Mouse (Mus musculus) kidney, postnatal 25 days (tissue): ENCODE measurements around the gene Dpp6.

Experiments
- DNase-seq, 2 experiments: peaks; one replicate each; pipeline ENCODE4 v3.0.0; 2021; ENCODE audit warnings: mixed read lengths in 2 of 2

Gene Dpp6

DNA sequence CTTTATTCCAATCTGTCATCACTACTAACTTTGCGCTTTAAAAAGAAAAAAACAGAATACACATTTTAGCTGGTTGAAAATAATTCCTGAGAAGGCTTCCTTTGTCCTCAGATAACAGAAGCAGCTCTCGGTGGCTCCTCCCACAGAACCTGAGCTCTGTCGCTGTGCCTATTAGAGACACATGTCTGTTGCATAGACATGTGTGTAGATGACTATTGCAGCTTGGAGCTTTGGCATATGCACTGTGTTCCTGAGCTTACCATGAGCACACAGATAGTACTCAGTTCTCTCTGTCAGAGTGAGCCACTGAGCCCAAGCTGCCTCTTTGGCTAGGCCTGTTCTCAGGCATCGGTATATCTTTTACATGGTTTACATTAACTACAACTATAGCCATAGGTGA lies 732.3 kb downstream of the Dpp6 start:
- DNase-seq = no peak

DNA sequence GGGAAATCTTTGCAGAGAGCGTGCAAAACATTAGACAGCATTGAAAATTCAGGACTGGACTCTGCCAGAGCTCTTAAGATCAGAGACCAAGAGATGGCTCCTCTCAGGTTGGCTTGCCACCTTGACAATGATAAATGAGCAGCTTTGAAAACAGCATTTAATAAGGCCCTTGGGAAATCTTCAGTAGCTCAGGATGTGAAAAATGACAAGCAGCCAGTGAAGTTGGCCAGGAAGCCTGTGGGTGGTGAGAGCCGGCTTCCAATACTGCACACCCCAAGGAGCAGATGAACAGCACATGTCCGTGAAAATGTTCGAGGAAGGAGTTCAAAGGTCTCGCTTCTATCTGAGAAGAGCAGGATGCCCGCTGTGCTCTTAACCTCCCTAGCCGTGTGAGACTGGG lies 748.7 kb downstream of the Dpp6 start:
- DNase-seq = no peak

DNA sequence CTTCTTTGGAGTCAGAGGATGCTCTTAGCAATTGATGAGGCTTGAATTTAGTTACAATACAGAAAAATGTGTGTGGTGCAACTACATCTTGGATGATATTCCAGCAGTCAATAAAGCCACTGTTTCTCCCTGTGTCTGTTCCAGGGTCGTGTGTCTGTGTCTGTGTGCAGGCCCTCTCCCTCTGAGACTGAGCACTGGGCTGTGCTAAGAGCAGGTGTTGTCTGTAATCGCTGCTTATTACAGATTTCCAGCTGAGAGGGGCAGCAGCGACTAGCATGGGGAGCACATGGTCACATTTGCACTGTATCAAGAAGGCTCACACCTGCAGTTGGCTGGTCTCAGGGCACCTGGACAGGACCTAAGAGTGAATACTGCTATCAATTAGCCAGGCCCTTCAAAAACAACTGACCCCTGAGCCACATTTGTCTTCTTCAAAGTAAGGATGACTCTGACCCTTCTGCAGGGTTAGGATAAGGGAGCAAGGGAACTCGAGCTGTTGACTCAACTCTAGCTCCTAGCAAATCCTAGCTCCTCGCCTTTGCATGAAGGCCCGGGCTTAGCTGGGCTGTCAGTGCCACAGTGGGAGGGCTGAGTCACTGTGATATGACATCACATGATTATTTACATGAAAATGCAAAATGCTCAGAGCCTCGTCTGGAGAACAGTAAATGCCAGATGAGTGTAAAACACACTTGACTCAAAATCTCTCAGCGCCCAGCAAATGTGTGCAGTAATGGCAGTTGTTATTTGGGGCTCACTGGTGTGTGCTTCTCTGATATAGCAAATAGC lies 771.2 kb downstream of the Dpp6 start:
- DNase-seq = no peak

DNA sequence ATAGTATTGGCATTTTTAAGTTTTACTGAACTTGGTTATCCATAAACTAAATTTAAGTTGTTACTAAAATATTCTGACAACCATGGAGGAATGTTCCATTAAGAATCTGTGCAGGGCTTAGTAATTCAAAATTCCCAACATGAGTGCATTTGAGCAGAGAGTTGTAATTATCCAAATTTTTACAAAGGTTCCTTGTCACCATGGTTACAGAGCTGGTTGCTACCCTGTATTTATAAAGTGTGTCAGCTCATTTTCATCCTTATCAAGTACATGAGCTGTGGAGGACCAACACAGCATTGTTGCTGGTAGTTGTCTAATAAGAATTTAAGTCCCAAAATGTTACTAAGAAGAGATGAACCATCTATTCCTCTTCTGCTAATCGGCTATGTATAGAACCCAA lies 787.1 kb downstream of the Dpp6 start:
- no peak for DNase-seq

- peak; percentile 42 to 59 for DNase-seq
These were observed 798.8 kb downstream of the Dpp6 start for GRCm38 (mm10) chr5:27615769-27616168.

GRCm38 (mm10) chr5:27621811-27622210 lies 804.8 kb downstream of the Dpp6 start:
- no peak for DNase-seq

DNA sequence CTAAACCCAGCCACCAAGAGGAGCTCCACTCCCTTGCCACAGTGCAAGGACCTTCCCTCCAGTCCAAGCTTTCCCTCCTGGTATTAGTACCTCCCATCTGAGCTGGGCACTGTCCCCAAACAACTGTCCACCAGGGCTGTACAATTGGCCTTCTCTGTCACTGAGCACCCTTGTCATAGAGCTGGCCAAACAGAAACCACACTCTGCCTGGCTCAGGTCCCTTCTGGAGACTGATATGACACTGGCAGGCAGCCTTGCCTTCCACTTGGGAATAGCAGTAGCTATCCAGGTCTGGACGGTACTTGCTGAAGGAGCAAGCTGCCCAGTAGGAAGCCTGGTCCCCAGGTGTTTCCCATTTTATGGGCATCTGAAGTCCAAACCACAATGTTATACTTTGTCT lies 806.9 kb downstream of the Dpp6 start:
- no peak for DNase-seq

DNA sequence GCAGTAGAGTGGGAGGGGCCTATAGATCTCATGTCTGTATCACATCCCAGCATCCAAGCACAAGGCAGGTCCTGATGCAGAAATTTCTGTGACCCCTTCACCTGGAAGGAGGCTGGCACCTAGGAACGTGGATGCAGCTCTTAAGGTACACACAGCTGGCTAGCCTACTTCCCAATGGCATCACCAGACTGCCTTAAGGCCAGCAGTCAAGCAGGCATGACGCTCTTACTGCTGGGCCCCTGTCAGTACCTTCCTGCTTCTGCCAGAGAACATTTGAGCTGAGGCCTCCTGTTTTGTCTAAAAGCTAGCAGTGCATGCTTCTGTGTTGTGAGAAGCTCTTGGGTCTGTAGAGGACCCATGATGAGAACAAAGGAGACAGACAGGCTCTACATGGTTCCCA lies 815.1 kb downstream of the Dpp6 start:
- no peak for DNase-seq

- DNase-seq = no peak
These were observed 818.9 kb downstream of the Dpp6 start for GRCm38 (mm10) chr5:27635941-27636340.

DNA sequence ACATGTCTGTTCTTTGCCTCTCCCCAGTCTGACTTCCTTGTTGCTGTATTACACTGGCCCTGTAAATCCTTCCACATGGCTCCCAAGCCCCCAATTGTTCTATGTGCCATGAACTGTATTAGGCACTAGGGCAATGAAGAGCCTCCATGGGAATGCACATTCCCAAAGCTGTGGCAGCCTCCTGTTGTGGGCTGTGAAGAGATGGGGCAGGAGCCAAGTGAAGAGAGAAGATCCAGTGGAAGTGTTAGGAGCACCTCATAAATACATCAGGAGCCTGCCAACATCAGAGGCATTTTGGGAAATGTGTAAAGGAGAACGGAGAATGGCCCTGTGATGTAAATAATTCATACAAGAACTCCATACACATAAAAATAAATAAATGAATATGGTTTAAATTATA lies 824.9 kb downstream of the Dpp6 start:
- no peak for DNase-seq

DNA sequence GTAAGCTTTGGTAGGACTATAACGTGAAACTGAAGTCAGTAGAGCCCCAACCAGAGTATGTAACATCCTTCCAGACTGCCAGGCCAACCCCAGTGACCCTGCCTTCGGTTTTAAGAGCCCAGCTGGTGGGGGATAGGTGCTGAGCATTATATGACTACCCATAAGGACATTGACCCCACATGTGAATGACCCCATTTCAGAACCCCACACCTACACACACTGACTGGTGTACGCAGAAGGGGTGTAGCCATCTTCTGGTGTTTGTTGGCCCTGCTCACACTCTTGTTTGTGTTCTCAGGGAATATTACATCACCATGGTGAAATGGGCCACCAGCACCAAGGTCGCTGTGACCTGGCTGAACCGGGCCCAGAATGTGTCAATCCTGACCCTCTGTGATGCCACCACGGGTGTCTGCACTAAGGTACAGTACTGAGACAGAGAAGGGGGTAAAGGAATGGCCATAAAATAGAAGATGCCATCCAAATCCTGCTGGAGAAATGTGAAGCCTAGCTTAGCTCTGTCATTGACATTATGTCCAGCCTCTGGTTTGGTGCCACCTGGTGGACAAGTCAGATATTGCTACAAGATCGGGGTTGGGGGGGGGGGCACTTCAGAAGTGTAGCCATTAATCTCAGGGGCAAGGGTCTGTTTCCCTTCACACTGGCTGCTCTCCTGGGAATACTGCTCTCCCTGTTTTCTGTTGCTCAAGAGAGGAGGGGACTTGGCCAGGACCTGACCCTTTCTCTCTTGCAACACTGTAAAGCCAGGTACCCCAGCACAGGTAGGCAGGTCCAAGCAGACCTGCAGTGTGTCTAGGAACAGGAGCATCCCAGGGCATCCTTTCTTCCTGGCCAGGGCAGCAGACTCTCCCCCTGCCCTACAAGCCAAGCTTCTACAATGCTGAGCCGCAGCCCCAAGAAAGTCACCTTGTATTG lies 835.1 kb downstream of the Dpp6 start:
- peak in 1 of 2 experiments; percentile 44 for DNase-seq

- DNase-seq = no peak
These were observed 839.1 kb downstream of the Dpp6 start for GRCm38 (mm10) chr5:27656101-27656500.

- no peak for DNase-seq
These were observed 840.7 kb downstream of the Dpp6 start for GRCm38 (mm10) chr5:27657672-27658071.

GRCm38 (mm10) chr5:27658165-27658564 lies 841.2 kb downstream of the Dpp6 start:
- no peak for DNase-seq

DNA sequence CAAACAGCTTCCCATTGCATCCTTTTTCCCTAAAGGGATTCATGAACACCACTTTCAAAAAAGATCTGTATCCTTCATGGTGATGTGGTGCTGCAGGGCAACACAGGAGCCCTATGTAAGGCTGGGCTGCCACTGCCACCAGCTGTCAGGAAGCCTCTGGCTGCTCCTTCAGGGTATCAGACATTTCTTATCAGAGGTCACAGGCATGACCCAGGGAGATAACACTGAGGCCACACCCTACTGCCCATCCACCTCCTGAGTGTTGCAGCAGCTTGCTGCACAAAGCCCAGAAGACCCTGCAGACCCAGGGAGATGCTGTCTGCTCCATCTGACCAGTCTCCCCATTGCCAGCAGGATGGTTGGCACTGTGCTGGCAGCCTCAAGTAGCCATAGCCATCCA lies 841.6 kb downstream of the Dpp6 start:
- no peak for DNase-seq

DNA sequence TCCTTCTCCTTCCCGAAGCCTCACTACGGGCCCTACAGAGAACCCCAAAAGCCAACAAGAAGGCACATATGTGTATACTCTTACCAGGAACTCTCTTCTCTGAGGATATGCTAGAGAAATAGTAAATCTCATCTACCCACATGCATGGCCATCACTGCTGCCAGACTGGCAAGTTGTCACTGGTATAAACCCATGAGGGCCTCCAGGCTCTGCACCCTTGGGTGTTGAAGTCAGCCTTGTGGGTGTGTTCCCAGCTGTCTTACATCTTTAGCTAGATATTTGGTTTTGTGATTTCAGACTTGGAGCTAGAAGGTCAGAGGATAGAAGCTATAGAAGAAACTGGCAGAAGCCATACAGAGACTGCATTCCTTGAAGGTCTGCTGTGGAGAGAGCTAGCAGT lies 842.0 kb downstream of the Dpp6 start:
- DNase-seq = no peak

GRCm38 (mm10) chr5:27659781-27660180 lies 842.8 kb downstream of the Dpp6 start:
- DNase-seq = no peak

DNA sequence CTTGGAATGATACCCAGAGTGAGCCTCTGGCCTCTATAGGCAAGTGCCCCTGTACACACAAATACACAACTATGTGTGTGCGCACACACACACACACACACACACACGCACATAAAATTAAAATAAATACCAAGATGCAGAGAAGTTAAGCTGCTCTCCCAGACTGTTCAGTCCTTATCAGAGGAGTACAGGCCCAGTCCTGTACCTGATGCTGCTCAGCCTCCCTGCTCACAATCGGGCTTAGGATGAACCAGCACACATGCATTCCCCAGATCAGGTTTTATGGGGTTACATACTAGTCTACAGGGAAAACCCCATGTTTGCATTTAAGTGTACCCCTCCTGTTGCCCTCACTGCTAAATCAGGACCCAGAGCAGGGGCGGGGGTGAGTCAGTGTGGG lies 847.1 kb downstream of the Dpp6 start:
- DNase-seq = no peak

GRCm38 (mm10) chr5:27671487-27671886 lies 854.5 kb downstream of the Dpp6 start:
- DNase-seq = no peak

DNA sequence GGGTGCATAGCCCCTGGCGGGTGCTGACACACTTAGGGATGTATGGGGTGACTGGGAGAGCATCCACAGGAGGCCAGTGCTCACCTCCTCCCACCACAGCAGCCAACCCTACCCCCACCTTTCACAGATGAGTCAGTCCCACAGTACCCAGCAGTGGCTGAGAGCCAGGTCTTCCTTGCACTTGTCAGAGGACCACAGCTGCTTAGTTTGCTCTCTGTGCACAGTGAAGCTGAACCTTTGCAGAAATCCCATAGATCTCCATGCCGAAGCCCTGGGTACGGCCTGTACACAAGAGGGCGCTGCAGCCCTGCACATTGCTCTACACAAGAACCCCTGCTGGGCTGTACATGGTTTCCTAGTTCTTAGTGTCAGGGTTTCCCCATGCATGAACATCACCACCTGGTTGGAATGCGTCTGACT lies 860.3 kb downstream of the Dpp6 start:
- DNase-seq = peak in 1 of 2 experiments; percentile 26

DNA sequence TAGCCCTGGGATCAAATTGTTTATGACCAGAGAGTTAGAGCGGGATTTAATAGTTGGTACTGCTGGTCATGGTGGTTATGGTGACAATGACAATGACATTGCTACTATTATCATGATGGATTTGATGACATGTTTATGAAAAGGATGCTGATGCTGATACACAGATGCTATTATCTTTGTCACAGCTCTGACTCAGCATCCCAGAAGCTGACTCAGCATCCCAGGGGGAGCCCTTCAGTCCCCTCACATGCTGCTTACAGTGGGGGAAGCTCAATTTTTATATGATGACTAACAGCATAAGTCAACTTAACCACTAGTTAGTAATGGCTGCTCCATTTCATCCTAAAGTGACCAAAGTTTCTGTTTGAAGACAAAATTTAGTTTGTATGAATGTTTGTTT lies 862.1 kb downstream of the Dpp6 start:
- DNase-seq = no peak

GRCm38 (mm10) chr5:27680476-27680875 lies 863.5 kb downstream of the Dpp6 start:
- peak; percentile 38 to 39 for DNase-seq

- DNase-seq = no peak
These were observed 868.2 kb downstream of the Dpp6 start for GRCm38 (mm10) chr5:27685162-27685561.

DNA sequence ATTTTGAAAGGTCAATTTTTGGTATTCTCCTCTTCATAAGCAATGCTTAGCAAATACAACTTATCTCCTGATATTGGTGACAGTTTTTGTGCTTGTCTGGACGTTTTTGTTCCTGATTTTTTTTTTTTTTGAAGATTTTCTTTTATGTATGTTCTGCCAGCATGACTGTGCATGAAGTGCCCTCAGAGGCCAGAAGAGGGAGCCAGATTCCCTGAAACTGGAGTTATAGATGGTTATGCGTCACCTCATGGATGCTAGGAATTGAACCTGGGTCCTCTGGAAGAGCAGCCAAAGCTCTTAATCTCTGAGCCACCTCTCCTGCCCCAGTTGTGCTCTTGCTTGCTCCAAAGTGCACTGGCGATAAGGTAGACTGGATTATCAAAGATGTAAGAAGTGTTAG lies 868.9 kb downstream of the Dpp6 start:
- DNase-seq = no peak
